Mouse (Mus musculus) cerebellum, postnatal 10 days (tissue): ENCODE measurements around the gene Cdk8.

ENCODE experiments used
- DNase-seq, 2 experiments: peaks; one replicate each; pipeline ENCODE4 v3.0.0; 2021; ENCODE audit warnings: mixed read lengths in 2 of 2

Cdk8 gene

DNA sequence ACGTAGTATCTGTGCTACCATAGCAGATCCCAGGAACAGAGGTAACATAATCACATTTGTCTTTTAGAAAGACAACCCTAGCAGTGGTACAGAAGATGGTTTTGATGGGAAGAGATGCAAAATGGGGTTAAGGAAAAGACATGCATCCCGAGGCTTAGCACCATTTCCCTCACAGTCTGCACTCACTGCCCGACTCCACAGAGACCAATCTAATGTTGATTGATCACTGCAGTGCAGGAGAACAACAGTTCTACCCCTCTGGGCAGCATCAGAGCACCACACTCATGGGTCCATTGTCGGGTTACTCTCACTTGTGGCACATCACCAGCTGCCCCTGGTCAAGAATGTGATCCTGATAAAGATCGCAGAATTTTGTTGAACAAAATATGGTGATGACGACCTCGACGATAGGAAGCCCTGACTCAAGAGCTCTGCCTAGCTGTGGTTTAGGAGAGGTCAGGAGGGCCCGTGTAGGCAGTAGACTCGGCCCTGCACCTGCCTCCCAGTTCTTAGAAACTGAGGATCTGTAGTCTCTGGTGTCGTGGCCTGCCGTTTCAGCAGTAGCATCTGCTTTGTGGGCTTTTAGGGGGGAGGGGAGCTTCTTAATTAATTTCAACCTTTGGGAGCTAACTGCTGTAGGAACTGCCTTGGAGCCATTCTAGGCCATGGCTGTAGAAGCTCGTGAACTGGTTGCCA is 51.0 kb downstream of the Cdk8 start:
- DNase-seq: no peak

DNA sequence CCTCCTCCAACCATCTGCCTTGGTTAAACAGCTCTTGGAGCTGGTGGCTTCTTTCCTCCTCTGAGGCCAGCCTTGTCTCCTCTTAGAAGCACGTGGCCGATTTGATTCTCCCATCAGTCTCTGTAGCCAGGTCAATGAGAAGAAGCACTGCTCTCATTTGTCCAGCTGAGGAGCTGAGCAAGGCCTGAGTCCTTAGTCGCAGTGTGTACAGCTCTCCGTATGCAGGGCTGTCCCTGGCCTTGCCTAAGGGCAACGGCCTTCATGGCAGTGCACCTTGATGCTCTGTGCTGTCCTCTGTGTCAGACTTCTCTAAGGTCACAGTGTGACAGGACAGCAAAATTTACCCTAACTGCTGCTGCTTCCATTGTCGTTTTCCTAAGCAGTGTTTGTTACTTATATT is 52.9 kb downstream of the Cdk8 start:
- no peak for DNase-seq

- DNase-seq: no peak
These were observed 56.4 kb downstream of the Cdk8 start for GRCm38 (mm10) chr5:146287416-146287815.

DNA sequence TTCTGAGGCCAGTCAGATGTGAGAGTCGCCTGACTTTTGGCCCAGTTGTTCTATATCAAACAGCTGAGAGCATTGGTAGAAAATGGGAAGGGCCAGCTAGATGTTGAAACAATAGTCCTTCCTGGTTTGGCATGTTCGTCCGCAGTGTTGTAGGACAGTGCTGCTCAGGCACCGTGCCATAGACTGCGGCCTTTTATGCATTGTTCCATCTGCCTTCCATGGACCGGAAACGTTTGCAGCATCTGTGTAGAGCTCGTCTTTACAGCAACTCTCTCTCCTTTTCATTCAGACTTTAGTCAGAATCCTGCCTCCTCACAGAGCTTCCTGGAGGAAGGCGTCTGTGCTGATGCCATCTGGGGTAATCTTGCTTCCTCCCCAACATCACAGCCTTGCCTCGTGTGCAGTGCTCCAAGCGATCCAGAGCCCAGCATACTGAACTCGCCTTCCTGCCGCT is 57.0 kb downstream of the Cdk8 start:
- DNase-seq: peak; percentile 45 to 52

DNA sequence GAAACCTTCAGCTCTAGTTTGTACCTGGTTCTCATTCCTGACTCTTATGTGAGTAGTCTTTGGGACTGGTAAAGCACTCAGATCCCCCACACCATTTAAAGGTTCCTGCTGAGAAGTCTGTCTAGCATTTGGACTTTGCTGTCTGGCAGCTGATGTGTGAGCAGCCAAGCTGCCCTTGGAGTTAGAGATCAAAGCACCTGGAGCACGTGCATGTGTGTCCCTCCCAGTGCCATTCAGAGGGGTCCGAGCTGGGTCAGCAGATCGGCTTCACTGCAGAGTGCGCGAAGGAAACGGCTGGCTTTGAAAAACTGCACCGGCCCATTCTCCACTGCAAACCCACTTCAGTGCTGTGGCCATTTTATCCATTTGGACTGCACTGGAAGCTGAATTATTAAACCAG is 58.9 kb downstream of the Cdk8 start:
- no peak for DNase-seq

GRCm38 (mm10) chr5:146290446-146290845 is 59.4 kb downstream of the Cdk8 start:
- no peak for DNase-seq

- no peak for DNase-seq
These were observed 60.5 kb downstream of the Cdk8 start for GRCm38 (mm10) chr5:146291560-146291959.

- DNase-seq: no peak
These were observed 62.1 kb downstream of the Cdk8 start for GRCm38 (mm10) chr5:146292896-146293680.

DNA sequence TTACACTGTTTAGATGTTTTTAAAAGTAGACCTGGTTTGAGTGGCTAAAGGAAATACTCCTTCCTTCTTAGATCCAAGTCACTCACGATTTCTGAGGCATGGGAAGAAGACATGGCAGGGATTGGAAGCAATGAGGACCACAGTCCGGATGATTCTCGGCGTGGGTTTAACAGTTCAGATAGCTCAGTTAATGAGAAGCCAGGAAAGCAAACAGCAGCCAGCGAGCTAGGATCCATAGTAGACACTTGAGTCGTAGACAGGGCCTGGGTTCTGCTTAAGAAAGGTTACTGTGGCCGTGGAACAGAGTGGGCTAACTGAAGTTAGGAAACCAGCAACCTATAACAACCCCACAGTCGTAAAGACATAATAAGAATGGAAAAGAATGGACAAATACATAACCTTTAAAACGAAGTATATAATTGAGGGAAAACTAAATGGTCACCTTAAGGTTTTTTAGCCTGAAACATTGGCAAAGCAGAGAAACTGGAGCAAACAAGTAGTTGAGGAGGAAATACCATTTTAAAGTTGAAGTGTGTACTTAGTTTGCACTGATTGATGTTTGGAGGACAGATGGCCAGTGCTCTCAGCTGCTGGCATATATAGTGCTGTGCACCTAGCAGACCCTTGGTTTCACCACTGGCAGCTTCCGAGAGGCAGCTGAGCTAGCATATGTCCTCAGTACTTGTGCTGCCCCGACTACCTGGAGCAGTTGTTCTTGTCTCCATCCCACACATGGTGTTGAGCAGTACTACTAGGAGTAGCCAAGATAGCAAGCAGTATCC is 63.1 kb downstream of the Cdk8 start:
- DNase-seq: no peak

DNA sequence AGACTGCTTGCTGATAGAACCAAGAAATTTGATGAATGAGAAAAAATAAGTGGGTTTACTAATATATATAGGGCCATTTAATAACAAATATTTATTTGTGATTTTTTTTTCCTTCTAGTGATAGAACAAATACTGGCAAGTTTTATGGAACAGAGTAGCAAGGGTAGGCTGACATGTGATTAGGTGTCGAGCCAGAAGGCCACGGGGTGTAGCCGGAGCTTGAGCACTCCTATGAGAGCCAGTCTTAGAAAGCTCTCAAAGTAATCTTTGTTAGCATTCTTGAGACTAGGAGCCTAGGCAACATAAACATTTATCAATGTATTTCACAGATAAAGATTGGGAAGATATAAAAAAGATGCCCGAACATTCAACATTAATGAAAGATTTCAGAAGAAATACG is 63.8 kb downstream of the Cdk8 start:
- no peak for DNase-seq

GRCm38 (mm10) chr5:146298807-146299519 is 67.9 kb downstream of the Cdk8 start:
- no peak for DNase-seq

GRCm38 (mm10) chr5:146299520-146299870 is 68.5 kb downstream of the Cdk8 start:
- DNase-seq: peak; percentile 64 to 72

DNA sequence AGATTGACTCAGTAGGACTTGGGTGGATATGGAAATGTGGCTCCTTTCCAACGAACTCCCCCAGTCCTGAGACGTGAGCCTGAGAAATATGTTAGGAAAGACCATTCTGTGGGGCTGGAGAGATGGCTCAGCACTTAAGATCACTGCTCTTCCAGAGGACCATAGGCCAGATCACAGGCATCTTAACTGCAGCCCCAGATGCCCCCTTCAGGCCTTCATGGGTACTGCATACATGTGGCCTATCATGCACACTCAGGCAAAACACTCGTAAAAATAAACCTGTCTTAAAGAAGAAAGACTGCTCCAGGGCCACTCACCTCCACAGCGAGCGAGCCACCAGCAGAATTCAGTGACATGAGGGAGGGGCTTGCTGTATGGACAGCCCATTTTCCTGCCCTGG is 72.4 kb downstream of the Cdk8 start:
- DNase-seq: peak; percentile 83 to 88

DNA sequence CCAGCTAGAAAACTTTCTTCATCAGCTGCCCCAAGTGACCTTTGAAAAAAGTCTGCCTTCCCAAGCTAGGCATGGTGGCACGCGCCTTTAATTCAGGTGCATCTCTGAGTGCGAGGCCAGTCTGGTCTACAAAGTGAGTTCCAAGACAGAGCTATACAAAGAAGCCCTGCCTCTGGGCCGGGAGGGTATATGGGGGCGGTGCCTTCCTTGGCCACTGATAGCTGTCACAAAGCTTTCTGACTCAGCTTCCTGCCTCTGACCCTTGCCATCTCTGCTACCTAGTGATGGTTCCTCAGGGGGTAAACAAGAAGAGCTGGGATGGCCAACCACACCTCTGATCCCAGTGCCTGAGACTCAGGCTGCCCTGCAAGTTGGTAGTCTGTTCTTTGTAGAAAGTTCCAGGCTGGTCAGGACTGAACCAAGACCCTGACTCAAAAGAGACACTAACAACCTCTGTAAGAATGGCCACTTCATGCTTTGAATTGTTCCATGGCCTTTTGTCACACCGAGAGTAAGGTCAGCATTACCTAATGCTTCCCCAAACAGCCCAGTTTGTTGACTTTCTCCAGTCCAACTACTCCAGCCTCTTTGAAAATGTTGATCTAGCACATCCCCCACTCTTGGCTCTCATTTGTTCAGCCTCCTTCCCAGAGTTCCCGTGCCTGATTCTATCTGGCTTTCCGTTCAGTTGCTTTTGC is 76.2 kb downstream of the Cdk8 start:
- no peak for DNase-seq

- no peak for DNase-seq
These were observed 76.7 kb downstream of the Cdk8 start for GRCm38 (mm10) chr5:146307744-146308096.

DNA sequence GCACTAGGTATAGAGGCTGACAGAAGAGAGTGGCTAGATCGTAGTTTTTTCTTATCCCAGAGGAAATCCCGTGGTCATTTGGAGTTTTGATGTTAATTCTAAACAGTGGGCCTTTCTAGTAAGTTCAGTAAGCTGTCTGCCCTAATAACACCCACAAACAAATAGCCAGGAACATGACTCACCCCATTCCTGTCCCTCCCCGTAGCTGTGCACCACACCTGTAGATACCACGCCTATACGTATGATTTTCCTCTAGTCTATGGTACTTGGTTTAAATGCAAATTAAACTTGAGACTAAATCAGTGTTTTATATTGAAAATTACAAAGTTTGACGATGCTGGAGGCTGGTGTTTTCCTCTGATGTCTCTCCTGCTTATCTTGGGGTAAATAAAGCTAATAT is 83.5 kb downstream of the Cdk8 start:
- no peak for DNase-seq

- DNase-seq: peak in 1 of 2 experiments; percentile 33
These were observed 84.4 kb downstream of the Cdk8 start for GRCm38 (mm10) chr5:146315268-146315921.

- DNase-seq: no peak
These were observed 85.3 kb downstream of the Cdk8 start for GRCm38 (mm10) chr5:146316316-146316715.

GRCm38 (mm10) chr5:146318051-146318450 is 87.0 kb downstream of the Cdk8 start:
- no peak for DNase-seq

DNA sequence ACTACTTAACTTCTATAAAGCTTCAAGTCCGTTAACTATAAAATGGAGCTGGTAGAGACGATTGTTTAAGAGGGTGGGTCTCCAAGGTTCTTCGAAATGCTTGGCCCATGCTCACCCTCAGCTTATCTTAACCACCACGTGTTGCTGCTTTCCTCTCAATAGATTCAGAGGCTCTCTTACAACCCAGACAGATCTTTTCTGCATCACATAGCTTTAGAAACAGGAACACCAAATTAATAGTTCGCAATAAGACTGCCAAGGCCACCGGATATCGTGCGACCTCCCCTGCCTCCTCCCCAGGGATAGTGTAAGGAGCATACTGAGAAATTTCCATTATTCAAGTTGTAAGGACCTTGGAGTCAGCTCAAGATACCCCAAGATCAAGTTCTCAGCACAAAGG is 87.4 kb downstream of the Cdk8 start:
- no peak for DNase-seq

DNA sequence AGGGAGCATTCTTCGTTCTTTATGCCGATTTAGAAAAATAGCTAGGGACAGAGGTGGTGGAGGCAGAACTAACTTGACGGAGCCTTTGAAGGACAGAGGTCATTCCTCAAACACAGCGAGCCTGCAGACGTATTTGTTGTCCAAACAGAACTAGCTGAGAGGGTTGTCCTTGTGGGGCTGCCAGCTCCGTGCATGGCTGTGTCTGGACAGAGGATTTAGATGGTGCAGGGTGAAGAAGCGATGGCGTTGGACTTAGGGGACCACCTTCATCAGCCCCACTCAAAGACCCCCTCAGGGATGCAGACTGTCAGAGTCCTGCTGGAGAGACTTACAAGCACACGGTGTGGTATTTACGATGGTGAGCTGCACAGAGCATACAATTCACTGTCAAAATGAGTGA is 97.9 kb downstream of the Cdk8 start:
- no peak for DNase-seq

GRCm38 (mm10) chr5:146329541-146329940 is 98.5 kb downstream of the Cdk8 start:
- DNase-seq: no peak
